Mouse (Mus musculus) kidney, postnatal 0 days (tissue): ENCODE data around the gene Mpp6. TPM values are rescaled to one million over a fixed set of nuclear protein-coding genes. Genes with fewer than 3 reads are reported as not detected.

Experiments used
- ATAC-seq: fragments of 200-750 bp; cut with Nextera tagmentation; replicated peaks from 2 replicates; pipeline ENCODE4 v1.8.0; 2017; ENCODE audit warnings: low read depth, moderate number of reproducible peaks, moderate TSS enrichment, moderate library complexity; ENCODE audit not compliant: low FRiP score
- DNase-seq: peaks from one replicate; pipeline ENCODE4 v3.0.0-alpha.2; 2016; ENCODE audit warnings: low spot score
- H3K27ac ChIP-seq: fragments of 300-500 bp; sonication (generic); 2 replicates; pipeline ENCODE4 v1.5.1; 2014; ENCODE audit warnings: mild to moderate bottlenecking
- H3K27me3 ChIP-seq: fragments of 300-500 bp; sonication (generic); 2 replicates; pipeline ENCODE4 v1.6.1; 2014; ENCODE audit warnings: low read length, mixed read lengths; ENCODE audit not compliant: insufficient read depth
- H3K36me3 ChIP-seq: fragments of 300-500 bp; sonication (generic); 2 replicates; pipeline ENCODE4 v1.6.1; 2014; ENCODE audit warnings: low read length, mixed read lengths; ENCODE audit not compliant: insufficient read depth
- H3K4me1 ChIP-seq: fragments of 300-500 bp; sonication (generic); replicated peaks from 2 replicates; pipeline ENCODE4 v1.6.1; 2014; ENCODE audit warnings: antibody characterized with exemption, low read length, mixed read lengths; ENCODE audit not compliant: insufficient read depth
- H3K4me2 ChIP-seq: fragments of 300-500 bp; sonication (generic); 2 replicates; pipeline ENCODE4 v1.6.1; 2014; ENCODE audit warnings: mild to moderate bottlenecking, low read length, moderate library complexity, mixed read lengths
- H3K4me3 ChIP-seq: fragments of 300-500 bp; sonication (generic); replicated peaks from 2 replicates; pipeline ENCODE4 v1.5.1; 2014; ENCODE audit warnings: low read depth, low read length
- H3K9ac ChIP-seq: fragments of 300-500 bp; sonication (generic); 2 replicates; pipeline ENCODE4 v1.6.1; 2014; ENCODE audit warnings: low read depth, low read length
- H3K9me3 ChIP-seq: fragments of 300-500 bp; sonication (generic); replicated peaks from 2 replicates; pipeline ENCODE4 v1.6.1; 2016; ENCODE audit warnings: low read length, inconsistent platforms, mixed read lengths
- CTCF ChIP-seq: IDR thresholded peaks from 2 replicates; pipeline ENCODE4 v1.5.1; 2016; ENCODE audit warnings: antibody characterized with exemption, low read depth, mild to moderate bottlenecking, moderate library complexity
- WGBS: fragments of 180-500 bp; shearing (Covaris S2); extraction: QIAGEN DNeasy Blood & Tissue Kit; methylation state at CpG from one replicate; pipeline ENCODE4 v1.1.7; 2014; 5-methylcytosine and 5-hydroxymethylcytosine counted together
- polyA plus RNA-seq: library from polyadenylated mRNA; unstranded; fragments of >200 nt; fragmentation: Nextera tagmentation; extraction: Ambion mirVana; gene quantifications from 2 replicates; pipeline ENCODE4 v1.2.1, GENCODE M21; 2015

Mpp6 gene
- polyA plus RNA-seq, 1 experiment from 2014 or later, result 96.1 TPM

GRCm38 (mm10) chr6:50218628-50219027 is 108.6 kb downstream of the Mpp6 start:
- H3K27me3 ChIP-seq, result no peaks in the 10 kb centered on the region
- H3K36me3 ChIP-seq, result no peaks in the 10 kb centered on the region
- no peaks in the 10 kb centered on the region for H3K4me1 ChIP-seq
- DNase-seq (no peak), ATAC-seq (no peak)
- H3K9me3 ChIP-seq, result no peaks in the 10 kb centered on the region
- no peak for TF ChIP-seq CTCF
- H3K27ac ChIP-seq, result no peak overlapping the region
- no peak overlapping the region for H3K4me2 ChIP-seq
- H3K4me3 ChIP-seq, result no peak overlapping the region
- 68% methylated on average over 3 of the region's 3 CpGs for WGBS
- H3K9ac ChIP-seq, result no peak overlapping the region

- Histone ChIP-seq H3K4me2 (no peak overlapping the region), H3K36me3 (no peaks in the 10 kb centered on the region), H3K27ac (no peak overlapping the region), H3K9ac (no peak overlapping the region), H3K4me3 (no peak overlapping the region), H3K27me3 (no peaks in the 10 kb centered on the region), H3K9me3 (no peaks in the 10 kb centered on the region), H3K4me1 (no peaks in the 10 kb centered on the region)
- 87% methylated on average over 6 of the region's 6 CpGs for WGBS
- DNase-seq, result no peak
- ATAC-seq, result no peak
- TF ChIP-seq CTCF, result no peak
These were observed 109.0 kb downstream of the Mpp6 start for GRCm38 (mm10) chr6:50219066-50219465.

- peak; percentile 78 for TF ChIP-seq CTCF
- Histone ChIP-seq H3K4me2 (no peak overlapping the region), H3K36me3 (no peaks in the 10 kb centered on the region), H3K27ac (no peak overlapping the region), H3K4me3 (no peak overlapping the region), H3K9me3 (no peaks in the 10 kb centered on the region), H3K27me3 (no peaks in the 10 kb centered on the region), H3K4me1 (no peaks in the 10 kb centered on the region), H3K9ac (no peak overlapping the region)
- 65% methylated on average over 6 of the region's 6 CpGs for WGBS
- ATAC-seq (no peak), DNase-seq (peak; percentile 42)
These were observed 110.8 kb downstream of the Mpp6 start for GRCm38 (mm10) chr6:50220863-50221262.

- no peak for TF ChIP-seq CTCF
- Histone ChIP-seq H3K4me1 (no peaks in the 10 kb centered on the region), H3K4me3 (no peak overlapping the region), H3K36me3 (no peaks in the 10 kb centered on the region), H3K9me3 (no peaks in the 10 kb centered on the region), H3K27me3 (no peaks in the 10 kb centered on the region), H3K27ac (no peak overlapping the region), H3K9ac (no peak overlapping the region), H3K4me2 (no peak overlapping the region)
- DNase-seq (no peak), ATAC-seq (no peak)
- 74% methylated on average over 5 of the region's 5 CpGs for WGBS
These were observed 112.3 kb downstream of the Mpp6 start for GRCm38 (mm10) chr6:50222351-50222750.

- no peak for TF ChIP-seq CTCF
- ATAC-seq, result no peak
These were observed 112.9 kb downstream of the Mpp6 start for GRCm38 (mm10) chr6:50222986-50223385.

GRCm38 (mm10) chr6:50223606-50224005 is 113.6 kb downstream of the Mpp6 start:
- Histone ChIP-seq H3K27ac (no peak overlapping the region), H3K27me3 (no peaks in the 10 kb centered on the region), H3K9ac (no peak overlapping the region), H3K4me1 (no peaks in the 10 kb centered on the region), H3K36me3 (no peaks in the 10 kb centered on the region), H3K4me3 (no peak overlapping the region), H3K4me2 (no peak overlapping the region), H3K9me3 (no peaks in the 10 kb centered on the region)
- DNase-seq (no peak), ATAC-seq (no peak)
- TF ChIP-seq CTCF, result no peak
- 88% methylated on average over 4 of the region's 4 CpGs for WGBS

More at GRCm38 (mm10) chr6:50222986-50223385, 112.9 kb downstream of the Mpp6 start:
- no peak for DNase-seq
- H3K9me3 ChIP-seq, result no peaks in the 10 kb centered on the region
- no peaks in the 10 kb centered on the region for H3K4me1 ChIP-seq
- no peak overlapping the region for H3K9ac ChIP-seq
- no peak overlapping the region for H3K4me2 ChIP-seq
- no peaks in the 10 kb centered on the region for H3K27me3 ChIP-seq
- no peak overlapping the region for H3K4me3 ChIP-seq
- H3K36me3 ChIP-seq, result no peaks in the 10 kb centered on the region
- 65% methylated on average over 5 of the region's 5 CpGs for WGBS
- H3K27ac ChIP-seq, result no peak overlapping the region

GRCm38 (mm10) chr6:50225232-50225631 is 115.2 kb downstream of the Mpp6 start:
- ATAC-seq (no peak), DNase-seq (no peak)
- WGBS, result 85% methylated on average over 5 of the region's 5 CpGs
- H3K4me1 ChIP-seq, result no peaks in the 10 kb centered on the region
- no peaks in the 10 kb centered on the region for H3K9me3 ChIP-seq
- no peak overlapping the region for H3K4me3 ChIP-seq
- H3K9ac ChIP-seq, result no peak overlapping the region
- H3K27ac ChIP-seq, result no peak overlapping the region
- no peaks in the 10 kb centered on the region for H3K36me3 ChIP-seq
- no peak overlapping the region for H3K4me2 ChIP-seq
- no peaks in the 10 kb centered on the region for H3K27me3 ChIP-seq
- TF ChIP-seq CTCF, result no peak
